Mouse (Mus musculus): ENCODE data around the gene Unc5a. TPM values are rescaled to one million over a fixed set of nuclear protein-coding genes. Genes with fewer than 3 reads are reported as not detected.
A peak's percentile ranks its signal among the peaks of the same experiment; 100 is the strongest.

Gene Unc5a
- polyA plus RNA-seq (2014; fragmentation: Nextera tagmentation; extraction: Ambion mirVana) = 2.5 and 2.6 TPM in 2 replicates

GRCm38 (mm10) chr13:54948531-54949493 is at the start of gene Unc5a:
Gene Unc5a, plus strand, starts transcription at chr13:54949411.
- peaks cover 98% of the 10 kb centered on the region for H3K27me3 ChIP-seq (ENCODE audit: control insufficient read depth, insufficient read depth, low read length)
- H3K9me3 ChIP-seq (replicated peaks; ENCODE audit: control insufficient read depth, low read length) = no peaks in the 10 kb centered on the region
- H3K4me1 ChIP-seq (ENCODE audit: control insufficient read depth, insufficient read depth, low read length) = peaks cover 4% of the 10 kb centered on the region
- no peaks in the 10 kb centered on the region for H3K36me3 ChIP-seq (ENCODE audit: control insufficient read depth, insufficient read depth, low read length)
- ATAC-seq (replicated peaks; ENCODE audit: insufficient number of reproducible peaks, low FRiP score, low TSS enrichment) = peak; percentile 43; the same call in 1 of the 2 replicates
- H3K9ac ChIP-seq (ENCODE audit: low read depth, low read length) = peak within 1 kb of the TSS; percentile 52; the same call in 1 of the 2 replicates
- no peak within 1 kb of the TSS for H3K27ac ChIP-seq (ENCODE audit: low read depth, low read length)
- WGBS (ENCODE audit: insufficient replicate concordance) = under 1% methylated on average over 88 of the region's 91 CpGs
- peak within 1 kb of the TSS; percentile 85 for H3K4me2 ChIP-seq
- peak within 1 kb of the TSS; percentile 60 for H3K4me3 ChIP-seq (ENCODE audit: low read depth, low read length)

GRCm38 (mm10) chr13:54912053-54912452 is 37.2 kb upstream of the Unc5a start:
- WGBS (ENCODE audit: insufficient replicate concordance) = 3% methylated on average over 17 of the region's 17 CpGs

GRCm38 (mm10) chr13:54912894-54913621 is 36.2 kb upstream of the Unc5a start:
- H3K27me3 ChIP-seq (ENCODE audit: control insufficient read depth, insufficient read depth, low read length) = peaks cover 36% of the 10 kb centered on the region
- ATAC-seq (replicated peaks; ENCODE audit: insufficient number of reproducible peaks, low FRiP score, low TSS enrichment) = no peak
- H3K36me3 ChIP-seq (ENCODE audit: control insufficient read depth, insufficient read depth, low read length) = no peaks in the 10 kb centered on the region
- no peaks in the 10 kb centered on the region for H3K9me3 ChIP-seq (replicated peaks; ENCODE audit: control insufficient read depth, low read length)
- no peak overlapping the region for H3K4me3 ChIP-seq (ENCODE audit: low read depth, low read length)
- 11% methylated on average over 16 of the region's 16 CpGs for WGBS (ENCODE audit: insufficient replicate concordance)
- H3K27ac ChIP-seq (ENCODE audit: low read depth, low read length) = no peak overlapping the region
- peaks cover 2% of the 10 kb centered on the region; the same call in 1 of the 2 replicates for H3K4me1 ChIP-seq (ENCODE audit: control insufficient read depth, insufficient read depth, low read length)
- no peak overlapping the region for H3K9ac ChIP-seq (ENCODE audit: low read depth, low read length)
- no peak overlapping the region for H3K4me2 ChIP-seq

More at GRCm38 (mm10) chr13:54912053-54912452, 37.2 kb upstream of the Unc5a start:
- Histone ChIP-seq H3K27ac (ENCODE audit: low read depth, low read length) (no peak overlapping the region), H3K36me3 (ENCODE audit: control insufficient read depth, insufficient read depth, low read length) (no peaks in the 10 kb centered on the region), H3K9me3 (replicated peaks; ENCODE audit: control insufficient read depth, low read length) (no peaks in the 10 kb centered on the region), H3K4me2 (no peak overlapping the region), H3K4me1 (ENCODE audit: control insufficient read depth, insufficient read depth, low read length) (peaks cover 2% of the 10 kb centered on the region; the same call in 1 of the 2 replicates), H3K27me3 (ENCODE audit: control insufficient read depth, insufficient read depth, low read length) (peaks cover 37% of the 10 kb centered on the region), H3K9ac (ENCODE audit: low read depth, low read length) (no peak overlapping the region), H3K4me3 (ENCODE audit: low read depth, low read length) (no peak overlapping the region)
- ATAC-seq (replicated peaks; ENCODE audit: insufficient number of reproducible peaks, low FRiP score, low TSS enrichment) = no peak

GRCm38 (mm10) chr13:54916644-54917043 is 32.6 kb upstream of the Unc5a start:
- WGBS (ENCODE audit: insufficient replicate concordance) = 45% methylated on average over 5 of the region's 5 CpGs
- ATAC-seq (replicated peaks; ENCODE audit: insufficient number of reproducible peaks, low FRiP score, low TSS enrichment) = no peak
- no peak overlapping the region for H3K9ac ChIP-seq (ENCODE audit: low read depth, low read length)
- peaks cover 2% of the 10 kb centered on the region; the same call in 1 of the 2 replicates for H3K4me1 ChIP-seq (ENCODE audit: control insufficient read depth, insufficient read depth, low read length)
- no peak overlapping the region for H3K27ac ChIP-seq (ENCODE audit: low read depth, low read length)
- H3K27me3 ChIP-seq (ENCODE audit: control insufficient read depth, insufficient read depth, low read length) = peaks cover 24% of the 10 kb centered on the region
- no peak overlapping the region for H3K4me2 ChIP-seq
- H3K9me3 ChIP-seq (replicated peaks; ENCODE audit: control insufficient read depth, low read length) = no peaks in the 10 kb centered on the region
- no peak overlapping the region for H3K4me3 ChIP-seq (ENCODE audit: low read depth, low read length)
- H3K36me3 ChIP-seq (ENCODE audit: control insufficient read depth, insufficient read depth, low read length) = no peaks in the 10 kb centered on the region

- ATAC-seq (replicated peaks; ENCODE audit: insufficient number of reproducible peaks, low FRiP score, low TSS enrichment) = no peak
- Histone ChIP-seq H3K4me1 (ENCODE audit: control insufficient read depth, insufficient read depth, low read length) (no peaks in the 10 kb centered on the region), H3K9me3 (replicated peaks; ENCODE audit: control insufficient read depth, low read length) (no peaks in the 10 kb centered on the region), H3K4me3 (ENCODE audit: low read depth, low read length) (no peak overlapping the region), H3K9ac (ENCODE audit: low read depth, low read length) (no peak overlapping the region), H3K36me3 (ENCODE audit: control insufficient read depth, insufficient read depth, low read length) (no peaks in the 10 kb centered on the region), H3K27ac (ENCODE audit: low read depth, low read length) (no peak overlapping the region), H3K27me3 (ENCODE audit: control insufficient read depth, insufficient read depth, low read length) (peaks cover 2% of the 10 kb centered on the region; the same call in 1 of the 2 replicates), H3K4me2 (no peak overlapping the region)
- 61% methylated on average over 8 of the region's 8 CpGs for WGBS (ENCODE audit: insufficient replicate concordance)
Observed at GRCm38 (mm10) chr13:54918910-54919309, 30.3 kb upstream of the Unc5a start.

- 54% methylated on average over 5 of the region's 5 CpGs for WGBS (ENCODE audit: insufficient replicate concordance)
- no peak for ATAC-seq (replicated peaks; ENCODE audit: insufficient number of reproducible peaks, low FRiP score, low TSS enrichment)
- no peak overlapping the region for H3K4me3 ChIP-seq (ENCODE audit: low read depth, low read length)
Observed at GRCm38 (mm10) chr13:54919666-54920065, 29.5 kb upstream of the Unc5a start.

GRCm38 (mm10) chr13:54921700-54922099 is 27.5 kb upstream of the Unc5a start:
- H3K27ac ChIP-seq (ENCODE audit: low read depth, low read length) = no peak overlapping the region
- no peaks in the 10 kb centered on the region for H3K36me3 ChIP-seq (ENCODE audit: control insufficient read depth, insufficient read depth, low read length)
- H3K27me3 ChIP-seq (ENCODE audit: control insufficient read depth, insufficient read depth, low read length) = no peaks in the 10 kb centered on the region
- 73% methylated on average over 9 of the region's 9 CpGs for WGBS (ENCODE audit: insufficient replicate concordance)
- H3K9ac ChIP-seq (ENCODE audit: low read depth, low read length) = no peak overlapping the region
- H3K4me1 ChIP-seq (ENCODE audit: control insufficient read depth, insufficient read depth, low read length) = no peaks in the 10 kb centered on the region
- no peak overlapping the region for H3K4me2 ChIP-seq
- H3K4me3 ChIP-seq (ENCODE audit: low read depth, low read length) = no peak overlapping the region
- no peaks in the 10 kb centered on the region for H3K9me3 ChIP-seq (replicated peaks; ENCODE audit: control insufficient read depth, low read length)
- ATAC-seq (replicated peaks; ENCODE audit: insufficient number of reproducible peaks, low FRiP score, low TSS enrichment) = no peak

More at GRCm38 (mm10) chr13:54919666-54920065, 29.5 kb upstream of the Unc5a start:
- H3K27me3 ChIP-seq (ENCODE audit: control insufficient read depth, insufficient read depth, low read length) = no peaks in the 10 kb centered on the region
- H3K4me2 ChIP-seq = no peak overlapping the region
- no peaks in the 10 kb centered on the region for H3K9me3 ChIP-seq (replicated peaks; ENCODE audit: control insufficient read depth, low read length)
- no peaks in the 10 kb centered on the region for H3K4me1 ChIP-seq (ENCODE audit: control insufficient read depth, insufficient read depth, low read length)
- H3K27ac ChIP-seq (ENCODE audit: low read depth, low read length) = no peak overlapping the region
- H3K9ac ChIP-seq (ENCODE audit: low read depth, low read length) = no peak overlapping the region
- H3K36me3 ChIP-seq (ENCODE audit: control insufficient read depth, insufficient read depth, low read length) = no peaks in the 10 kb centered on the region

- Histone ChIP-seq H3K36me3 (ENCODE audit: control insufficient read depth, insufficient read depth, low read length) (no peaks in the 10 kb centered on the region), H3K4me3 (ENCODE audit: low read depth, low read length) (no peak overlapping the region), H3K4me2 (no peak overlapping the region), H3K9me3 (replicated peaks; ENCODE audit: control insufficient read depth, low read length) (no peaks in the 10 kb centered on the region), H3K27me3 (ENCODE audit: control insufficient read depth, insufficient read depth, low read length) (no peaks in the 10 kb centered on the region), H3K27ac (ENCODE audit: low read depth, low read length) (no peak overlapping the region), H3K4me1 (ENCODE audit: control insufficient read depth, insufficient read depth, low read length) (no peaks in the 10 kb centered on the region), H3K9ac (ENCODE audit: low read depth, low read length) (no peak overlapping the region)
- WGBS (ENCODE audit: insufficient replicate concordance) = 71% methylated on average over 2 of the region's 2 CpGs
- no peak for ATAC-seq (replicated peaks; ENCODE audit: insufficient number of reproducible peaks, low FRiP score, low TSS enrichment)
Observed at GRCm38 (mm10) chr13:54923705-54924104, 25.5 kb upstream of the Unc5a start.
